Mouse (Mus musculus) liver, adult 2 months (tissue): ENCODE results near the gene Tox2. TPM values are rescaled to one million over a fixed set of nuclear protein-coding genes. Genes with fewer than 3 reads are reported as not detected.

Source experiments
- DNase-seq: peaks from one replicate; pipeline ENCODE4 v3.0.0-alpha.2; 2011; ENCODE audit warnings: low read depth, low spot score; ENCODE audit errors: extremely low read depth
- H3K27ac ChIP-seq: fragments of 200-500 bp; replicated peaks from 2 replicates; pipeline ENCODE4 v1.5.1; 2012; ENCODE audit warnings: low read depth, mild to moderate bottlenecking, control low read depth, inconsistent platforms, low read length; ENCODE audit not compliant: insufficient read depth
- H3K27me3 ChIP-seq: fragments of 200-500 bp; 2 replicates; pipeline ENCODE4 v1.6.1; 2012; ENCODE audit warnings: mild to moderate bottlenecking, moderate library complexity, low read length, inconsistent platforms; ENCODE audit not compliant: control insufficient read depth, insufficient read depth
- H3K36me3 ChIP-seq: fragments of 200-500 bp; 2 replicates; pipeline ENCODE4 v1.6.1; 2012; ENCODE audit warnings: low read length, inconsistent platforms; ENCODE audit not compliant: control insufficient read depth, insufficient read depth
- H3K4me1 ChIP-seq: fragments of 200-500 bp; 2 replicates; pipeline ENCODE4 v1.6.1; 2011; ENCODE audit warnings: low read length; ENCODE audit not compliant: control insufficient read depth, insufficient read depth
- H3K4me3 ChIP-seq: fragments of 200-500 bp; 2 replicates; pipeline ENCODE4 v1.5.1; 2011; ENCODE audit warnings: low read depth, mild to moderate bottlenecking, control low read depth, low read length, moderate library complexity; ENCODE audit not compliant: insufficient read depth
- H3K79me2 ChIP-seq: fragments of 200-500 bp; 2 replicates; pipeline ENCODE4 v1.6.1; 2012; ENCODE audit warnings: inconsistent platforms, mild to moderate bottlenecking, low read length, moderate library complexity; ENCODE audit not compliant: control insufficient read depth, insufficient read depth
- H3K9ac ChIP-seq: fragments of 200-500 bp; 2 replicates; pipeline ENCODE4 v1.6.1; 2012; ENCODE audit warnings: low read depth, mild to moderate bottlenecking, control low read depth, inconsistent platforms, low read length
- CTCF ChIP-seq: fragments of 200-500 bp; IDR thresholded peaks from 2 replicates; pipeline ENCODE4 v1.5.1; 2011; ENCODE audit warnings: low read depth, low read length, control low read depth
- POLR2A ChIP-seq: fragments of 200-500 bp; IDR thresholded peaks from 2 replicates; pipeline ENCODE4 v1.6.1; 2011; ENCODE audit warnings: low read length, control low read depth; ENCODE audit not compliant: insufficient read depth; ENCODE audit errors: extremely low read depth
- WGBS: fragments of 180-500 bp; shearing (Covaris S2); methylation state at CpG from one replicate; pipeline ENCODE4 v1.1.7; 2018; 5-methylcytosine and 5-hydroxymethylcytosine counted together
- polyA plus RNA-seq: library from polyadenylated mRNA; depleted of rRNA; stranded (reverse); fragments of >200 nt; gene quantifications from 2 replicates; pipeline ENCODE4 v1.2.3, GENCODE M21; 2012
- total RNA-seq: library from RNA; depleted of rRNA; stranded (reverse); fragments of >200 nt; gene quantifications from 2 replicates; pipeline ENCODE4 v1.2.3, GENCODE M21; 2014

Gene Tox2
- total and polyA plus RNA-seq, 2 experiments = 0.09 to 0.27 TPM

GRCm38 (mm10) chr2:163340263-163340662, 137.3 kb downstream of the Tox2 start:
- H3K9ac ChIP-seq = no peak overlapping the region
- TF ChIP-seq CTCF = peak; percentile 96
- TF ChIP-seq POLR2A = no peak
- H3K4me3 ChIP-seq = no peak overlapping the region
- no peaks in the 10 kb centered on the region for H3K79me2 ChIP-seq
- 21% methylated on average over 9 of the region's 9 CpGs for WGBS
- H3K27me3 ChIP-seq = peaks cover 10% of the 10 kb centered on the region
- no peaks in the 10 kb centered on the region for H3K4me1 ChIP-seq
- H3K27ac ChIP-seq = no peak overlapping the region
- no peaks in the 10 kb centered on the region for H3K36me3 ChIP-seq
- DNase-seq = peak; percentile 36

- Histone ChIP-seq H3K4me3 (no peak overlapping the region), H3K27me3 (peaks cover 10% of the 10 kb centered on the region), H3K36me3 (no peaks in the 10 kb centered on the region), H3K79me2 (no peaks in the 10 kb centered on the region), H3K4me1 (no peaks in the 10 kb centered on the region), H3K27ac (no peak overlapping the region), H3K9ac (no peak overlapping the region)
- no peak for DNase-seq
- no peak for TF ChIP-seq POLR2A
- TF ChIP-seq CTCF = peak; percentile 48; the same call in 1 of the 2 replicates
- 94% methylated on average over 4 of the region's 4 CpGs for WGBS
Observed at GRCm38 (mm10) chr2:163343671-163344070, 140.7 kb downstream of the Tox2 start.

GRCm38 (mm10) chr2:163344976-163345660, 142.2 kb downstream of the Tox2 start:
- no peaks in the 10 kb centered on the region for H3K36me3 ChIP-seq
- no peaks in the 10 kb centered on the region for H3K79me2 ChIP-seq
- DNase-seq = no peak
- no peak for TF ChIP-seq CTCF
- TF ChIP-seq POLR2A = no peak
- no peaks in the 10 kb centered on the region for H3K4me1 ChIP-seq
- H3K4me3 ChIP-seq = no peak overlapping the region
- H3K9ac ChIP-seq = no peak overlapping the region
- H3K27me3 ChIP-seq = no peaks in the 10 kb centered on the region
- H3K27ac ChIP-seq = no peak overlapping the region
- WGBS = 72% methylated on average over 13 of the region's 13 CpGs

GRCm38 (mm10) chr2:163346497-163346896, 143.6 kb downstream of the Tox2 start:
- no peaks in the 10 kb centered on the region for H3K4me1 ChIP-seq
- TF ChIP-seq POLR2A (no peak), CTCF (no peak)
- no peak overlapping the region for H3K9ac ChIP-seq
- 70% methylated on average over 11 of the region's 11 CpGs for WGBS
- no peaks in the 10 kb centered on the region for H3K79me2 ChIP-seq
- no peak for DNase-seq
- H3K36me3 ChIP-seq = no peaks in the 10 kb centered on the region
- H3K27me3 ChIP-seq = no peaks in the 10 kb centered on the region
- H3K27ac ChIP-seq = no peak overlapping the region
- H3K4me3 ChIP-seq = no peak overlapping the region

- no peaks in the 10 kb centered on the region for H3K27me3 ChIP-seq
- no peaks in the 10 kb centered on the region for H3K79me2 ChIP-seq
- H3K27ac ChIP-seq = no peak overlapping the region
- no peaks in the 10 kb centered on the region for H3K4me1 ChIP-seq
- H3K9ac ChIP-seq = no peak overlapping the region
- WGBS = 83% methylated on average over 8 of the region's 8 CpGs
- TF ChIP-seq POLR2A = no peak
- no peak for TF ChIP-seq CTCF
- H3K36me3 ChIP-seq = no peaks in the 10 kb centered on the region
- no peak overlapping the region for H3K4me3 ChIP-seq
- DNase-seq = no peak
Observed at GRCm38 (mm10) chr2:163347517-163348184, 144.7 kb downstream of the Tox2 start.

GRCm38 (mm10) chr2:163348677-163349076, 145.8 kb downstream of the Tox2 start:
- no peaks in the 10 kb centered on the region for H3K27me3 ChIP-seq
- no peak overlapping the region for H3K9ac ChIP-seq
- no peak for TF ChIP-seq POLR2A
- TF ChIP-seq CTCF = no peak
- H3K36me3 ChIP-seq = no peaks in the 10 kb centered on the region
- H3K4me3 ChIP-seq = no peak overlapping the region
- DNase-seq = no peak
- H3K4me1 ChIP-seq = no peaks in the 10 kb centered on the region
- no peaks in the 10 kb centered on the region for H3K79me2 ChIP-seq
- WGBS = 79% methylated on average over 7 of the region's 7 CpGs
- no peak overlapping the region for H3K27ac ChIP-seq
